Mouse (Mus musculus) small intestine, adult 2 months (tissue): ENCODE results near the gene Olfr132.
"Not testable (repeated sequence)": the region's sequence is repeated elsewhere in the genome, so short reads cannot be mapped to it uniquely, and the experiment has no call there.

Experiments used
- CTCF ChIP-seq: fragments of 200-500 bp; IDR thresholded peaks from 2 replicates; pipeline ENCODE4 v1.5.1; 2012; ENCODE audit warnings: low read depth, mild to moderate bottlenecking, control low read depth, inconsistent platforms, low read length, moderate library complexity, mixed read lengths; ENCODE audit not compliant: insufficient replicate concordance, insufficient read length; ENCODE audit errors: extremely low read depth
- POLR2A ChIP-seq: fragments of 200-500 bp; IDR thresholded peaks from 2 replicates; pipeline ENCODE4 v1.6.1; 2012; ENCODE audit warnings: low read depth, mild to moderate bottlenecking, control low read depth, inconsistent platforms, low read length, moderate library complexity

GRCm38 (mm10) chr17:38125371-38125770, 9.0 kb downstream of the Olfr132 start:
- not testable (repeated sequence) for TF ChIP-seq CTCF, POLR2A
